Mouse (Mus musculus) liver, embryonic 14.5 days (tissue): ENCODE measurements around the gene Rem2.
A peak's percentile ranks its signal among the peaks of the same experiment; 100 is the strongest.

Experiments
- CTCF ChIP-seq: IDR thresholded peaks from 2 replicates; pipeline ENCODE4 v1.5.1; 2016; ENCODE audit warnings: antibody characterized with exemption, low read depth, control low read depth
- EP300 ChIP-seq: IDR thresholded peaks from 2 replicates; pipeline ENCODE4 v1.6.1; 2016; ENCODE audit warnings: antibody characterized with exemption, low read depth

DNA sequence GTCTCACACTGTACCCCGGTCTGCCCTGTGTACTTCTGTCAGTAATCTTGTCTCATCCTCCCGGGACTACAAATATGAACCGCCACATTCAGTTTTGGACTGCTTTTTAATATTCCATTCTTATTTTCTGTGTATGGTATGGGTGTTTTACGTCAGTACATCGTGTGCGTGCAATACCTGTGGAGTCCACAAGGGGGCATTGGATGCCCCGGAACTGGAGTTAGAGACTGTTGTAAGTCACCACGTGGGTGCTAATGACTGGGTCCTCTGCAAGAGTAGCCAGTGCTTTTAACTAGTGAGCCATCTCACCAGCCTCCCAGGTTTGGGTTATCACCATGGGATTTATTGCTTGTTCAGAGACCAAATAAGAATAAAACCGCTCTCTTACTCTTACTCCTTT lies 6.6 kb downstream of the Rem2 start:
- TF ChIP-seq CTCF (peak; percentile 89), EP300 (no peak)
